Mouse (Mus musculus) neural tube, embryonic 11.5 days (tissue): ENCODE measurements at regions not wholly inside any gene's neighbourhood (a gene's known extent, or its start where the extent isn't known, plus 50 kb on each side); places are given as distances from the start of the nearest gene placed in this dataset.

Source experiments
- ATAC-seq: fragments of 200-750 bp; cut with Nextera tagmentation; 2 replicates; pipeline ENCODE4 v1.8.0; 2017; ENCODE audit warnings: moderate number of reproducible peaks, mild to moderate bottlenecking, moderate TSS enrichment, moderate library complexity; ENCODE audit not compliant: insufficient read depth, low FRiP score, low TSS enrichment
- DNase-seq: peaks from one replicate; pipeline ENCODE4 v3.0.0-alpha.2; 2015; ENCODE audit warnings: low spot score
- H3K27ac ChIP-seq: fragments of 300-500 bp; sonication (generic); 2 replicates; pipeline ENCODE4 v1.5.1; 2014; ENCODE audit warnings: low read depth, mild to moderate bottlenecking, low read length
- H3K27me3 ChIP-seq: fragments of 300-500 bp; sonication (generic); 2 replicates; pipeline ENCODE4 v1.6.1; 2014; ENCODE audit warnings: mild to moderate bottlenecking, low read length, mixed read lengths; ENCODE audit not compliant: control insufficient read depth, insufficient read depth
- H3K36me3 ChIP-seq: fragments of 300-500 bp; sonication (generic); 2 replicates; pipeline ENCODE4 v1.6.1; 2014; ENCODE audit warnings: mild to moderate bottlenecking, low read length, moderate library complexity, mixed read lengths; ENCODE audit not compliant: control insufficient read depth, insufficient read depth
- H3K4me1 ChIP-seq: fragments of 300-500 bp; sonication (generic); 2 replicates; pipeline ENCODE4 v1.6.1; 2014; ENCODE audit warnings: low read length, mixed read lengths; ENCODE audit not compliant: control insufficient read depth, insufficient read depth
- H3K4me2 ChIP-seq: fragments of 300-500 bp; sonication (generic); 2 replicates; pipeline ENCODE4 v1.6.1; 2014; ENCODE audit warnings: low read depth, mild to moderate bottlenecking, moderate library complexity
- H3K4me3 ChIP-seq: fragments of 300-500 bp; sonication (generic); 2 replicates; pipeline ENCODE4 v1.5.1; 2014; ENCODE audit warnings: low read depth, low read length
- H3K9ac ChIP-seq: fragments of 300-500 bp; sonication (generic); 2 replicates; pipeline ENCODE4 v1.6.1; 2014; ENCODE audit warnings: mild to moderate bottlenecking, low read length
- H3K9me3 ChIP-seq: fragments of 300-500 bp; sonication (generic); 2 replicates; pipeline ENCODE4 v1.6.1; 2016; ENCODE audit warnings: low read length; ENCODE audit not compliant: control insufficient read depth
- WGBS: fragments of 180-500 bp; shearing (Covaris S2); extraction: QIAGEN DNeasy Blood & Tissue Kit; methylation state at CpG from one replicate; pipeline ENCODE4 v1.1.7; 2014; 5-methylcytosine and 5-hydroxymethylcytosine counted together

DNA sequence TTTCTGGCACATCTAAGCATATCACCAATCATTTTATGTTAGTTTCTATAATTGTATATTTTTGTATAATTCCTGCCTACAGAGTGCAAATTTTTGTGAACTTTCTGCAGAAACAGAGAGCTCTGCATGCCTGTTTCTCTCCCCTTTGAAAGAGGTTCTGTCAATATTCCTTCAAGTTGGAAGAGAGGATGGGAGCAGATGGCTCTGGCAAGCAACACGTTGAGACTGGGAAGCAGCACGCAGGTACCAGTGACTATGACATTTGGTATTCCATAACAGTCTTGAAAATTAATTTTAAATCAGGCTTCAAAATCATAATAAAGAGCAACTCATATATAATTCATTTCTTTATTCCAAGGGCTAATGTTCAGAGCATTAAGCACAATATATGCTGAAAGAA lies 795.7 kb upstream of the Adgrl2 start:
- Histone ChIP-seq H3K4me2 (no peak overlapping the region), H3K9ac (no peak overlapping the region), H3K9me3 (no peaks in the 10 kb centered on the region), H3K4me1 (no peaks in the 10 kb centered on the region), H3K4me3 (no peak overlapping the region), H3K27ac (no peak overlapping the region), H3K27me3 (no peaks in the 10 kb centered on the region), H3K36me3 (no peaks in the 10 kb centered on the region)
- 93% methylated on average over 2 of the region's 2 CpGs for WGBS
- ATAC-seq: no peak
- no peak for DNase-seq

DNA sequence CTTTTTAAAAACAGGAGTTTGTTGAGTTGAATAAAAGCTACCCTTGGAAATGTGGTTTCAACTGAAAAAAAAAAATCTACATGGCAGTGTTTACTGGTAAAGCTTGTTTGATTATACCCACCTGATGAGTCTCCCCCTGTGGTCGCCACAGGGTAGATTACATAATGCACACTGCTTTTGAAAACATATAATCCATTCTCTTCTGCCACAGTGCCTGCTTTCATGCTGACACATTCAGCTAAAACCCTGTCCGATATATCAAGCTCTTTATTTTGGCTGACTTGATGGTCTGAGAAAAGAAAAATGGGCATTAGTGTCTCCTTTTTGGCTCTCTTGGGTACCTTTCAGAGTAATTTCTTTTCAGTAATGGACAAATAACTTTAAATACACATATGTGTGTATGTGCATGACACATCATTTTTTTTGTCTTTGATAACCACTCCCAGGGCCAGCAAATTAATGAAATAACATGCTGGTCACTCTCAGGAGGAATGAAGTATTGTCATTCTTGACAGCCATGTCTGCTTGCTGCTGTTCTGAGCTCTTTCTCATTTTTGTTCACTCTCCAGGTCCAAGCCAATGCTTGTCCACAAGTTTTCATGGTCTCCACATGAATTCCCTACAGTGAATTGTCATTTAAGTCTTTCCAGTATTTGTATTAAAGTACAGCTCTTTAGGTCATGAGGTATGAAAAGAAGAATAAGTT lies 793.7 kb upstream of the Adgrl2 start:
- Histone ChIP-seq H3K9me3 (no peaks in the 10 kb centered on the region), H3K4me3 (no peak overlapping the region), H3K9ac (no peak overlapping the region), H3K4me2 (no peak overlapping the region), H3K27me3 (no peaks in the 10 kb centered on the region), H3K27ac (no peak overlapping the region), H3K36me3 (no peaks in the 10 kb centered on the region), H3K4me1 (no peaks in the 10 kb centered on the region)
- no peak for ATAC-seq
- WGBS: 71% methylated on average over 2 of the region's 2 CpGs
- no peak for DNase-seq

DNA sequence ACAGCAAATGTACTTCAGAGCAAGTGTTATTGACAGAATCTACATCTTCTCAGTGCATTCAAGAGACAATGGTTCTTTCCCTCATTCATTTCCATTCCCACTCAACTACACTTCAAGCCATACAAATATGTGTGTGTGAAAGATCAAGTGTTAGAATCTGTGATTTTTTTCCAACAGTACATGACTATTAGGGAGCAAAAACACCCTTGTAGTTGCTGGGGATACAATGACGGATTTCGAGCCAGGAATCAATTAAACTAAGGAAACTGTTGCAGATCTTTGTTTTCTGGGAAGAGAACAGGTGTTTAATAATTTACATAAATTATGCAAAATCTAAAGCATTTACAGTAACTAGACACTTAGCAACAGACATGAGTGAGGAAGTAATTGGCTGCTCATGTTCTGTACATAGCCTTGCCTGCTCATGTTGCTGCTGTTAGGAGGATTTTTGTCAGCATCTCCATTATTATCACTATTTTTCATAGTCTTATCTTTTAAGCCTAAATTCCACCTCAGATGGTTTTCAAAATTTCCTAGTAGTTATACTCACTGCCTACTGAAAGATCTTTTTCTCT lies 777.6 kb upstream of the Adgrl2 start:
- Histone ChIP-seq H3K4me2 (no peak overlapping the region), H3K4me3 (no peak overlapping the region), H3K27ac (no peak overlapping the region), H3K9ac (no peak overlapping the region), H3K4me1 (no peaks in the 10 kb centered on the region), H3K9me3 (no peaks in the 10 kb centered on the region), H3K36me3 (no peaks in the 10 kb centered on the region), H3K27me3 (no peaks in the 10 kb centered on the region)
- WGBS: 85% methylated on average over 2 of the region's 2 CpGs
- ATAC-seq: no peak
- DNase-seq: no peak

DNA sequence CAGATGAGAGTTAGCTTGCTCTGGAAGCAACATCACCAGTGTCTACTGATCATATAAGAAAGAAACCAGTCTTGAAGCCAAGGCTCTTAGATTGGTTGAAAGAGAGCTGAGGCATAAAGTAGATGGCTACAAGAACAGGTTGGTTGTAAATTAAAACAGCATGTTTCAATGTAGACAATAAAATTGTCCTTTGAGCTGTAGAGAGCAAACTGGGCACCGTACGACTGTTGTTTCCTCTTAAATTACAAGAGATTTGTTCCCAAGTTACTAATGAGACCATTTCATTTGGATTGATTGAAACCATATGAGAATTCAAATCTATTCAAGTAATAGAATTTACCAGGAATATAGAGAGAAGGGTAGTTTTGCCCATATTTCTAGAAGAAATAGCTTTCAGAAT lies 770.9 kb upstream of the Adgrl2 start:
- Histone ChIP-seq H3K4me3 (no peak overlapping the region), H3K4me2 (no peak overlapping the region), H3K4me1 (no peaks in the 10 kb centered on the region), H3K9ac (no peak overlapping the region), H3K9me3 (no peaks in the 10 kb centered on the region), H3K36me3 (no peaks in the 10 kb centered on the region), H3K27ac (no peak overlapping the region), H3K27me3 (no peaks in the 10 kb centered on the region)
- no peak for DNase-seq
- WGBS: 88% methylated on average over 2 of the region's 2 CpGs
- no peak for ATAC-seq

DNA sequence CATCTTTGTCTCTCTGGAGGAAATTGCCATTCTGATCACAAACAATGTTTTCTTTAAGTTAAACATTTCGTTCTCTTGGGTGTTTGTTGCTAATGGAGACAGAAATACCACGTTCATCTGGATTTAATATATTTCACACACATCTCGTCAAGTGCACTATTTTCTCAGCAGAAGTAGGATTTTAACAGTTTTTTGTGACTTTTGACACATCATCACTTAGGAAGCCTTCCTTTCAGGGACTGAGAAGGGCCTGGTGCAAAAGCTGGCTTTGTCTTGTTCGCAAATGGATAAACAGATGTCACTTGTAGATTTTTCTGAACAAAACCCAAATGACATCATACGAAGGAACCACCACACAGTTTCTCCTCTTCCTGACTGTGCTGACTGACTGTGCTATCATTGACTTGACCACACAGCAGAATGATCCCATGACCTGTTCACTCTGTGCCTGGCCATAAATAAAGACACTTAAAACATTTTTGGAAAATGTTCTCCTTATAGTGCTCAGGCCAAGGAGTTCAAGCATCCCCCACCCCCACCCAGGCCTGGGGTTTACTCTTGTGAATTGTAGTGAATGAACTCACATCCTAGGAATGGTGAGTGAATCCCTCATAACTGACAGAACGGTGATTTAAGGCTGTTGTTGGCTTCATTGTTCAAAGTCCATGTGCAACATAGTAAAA lies 767.7 kb upstream of the Adgrl2 start:
- H3K4me3 ChIP-seq: no peak overlapping the region
- H3K9me3 ChIP-seq: no peaks in the 10 kb centered on the region
- no peak for DNase-seq
- no peak overlapping the region for H3K4me2 ChIP-seq
- no peaks in the 10 kb centered on the region for H3K27me3 ChIP-seq
- H3K27ac ChIP-seq: no peak overlapping the region
- no peaks in the 10 kb centered on the region for H3K4me1 ChIP-seq
- no peak overlapping the region for H3K9ac ChIP-seq
- no peak for ATAC-seq
- no peaks in the 10 kb centered on the region for H3K36me3 ChIP-seq
- 80% methylated on average over 6 of the region's 6 CpGs for WGBS

DNA sequence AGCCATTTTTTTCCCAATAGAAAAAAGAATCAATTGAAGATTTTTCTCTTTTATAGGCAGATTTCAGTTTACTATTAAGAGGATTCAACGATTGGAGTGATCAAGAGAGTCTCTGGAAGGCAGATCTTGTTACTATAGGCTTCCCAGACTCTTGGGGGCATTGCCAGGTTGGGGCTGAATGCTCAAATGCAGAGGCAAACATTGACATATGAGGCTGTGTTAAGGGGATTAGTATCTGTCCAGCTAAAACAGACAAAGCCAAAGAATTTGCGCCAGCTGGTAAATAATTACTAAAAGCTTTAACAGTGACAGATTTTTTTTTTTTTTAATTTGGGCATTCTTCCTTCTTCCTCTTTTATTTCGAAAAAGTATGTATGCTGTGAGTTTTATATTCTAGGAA lies 745.7 kb upstream of the Adgrl2 start:
- 84% methylated on average over 3 of the region's 3 CpGs for whole genome bisulfite sequencing
- no peaks in the 10 kb centered on the region for H3K9me3 ChIP-seq
- H3K4me1 ChIP-seq: no peaks in the 10 kb centered on the region
- ATAC-seq (no peak), DNase-seq (no peak)
- H3K27ac ChIP-seq: no peak overlapping the region
- no peak overlapping the region for H3K9ac ChIP-seq
- H3K4me2 ChIP-seq: no peak overlapping the region
- H3K36me3 ChIP-seq: no peaks in the 10 kb centered on the region
- no peak overlapping the region for H3K4me3 ChIP-seq
- H3K27me3 ChIP-seq: no peaks in the 10 kb centered on the region

DNA sequence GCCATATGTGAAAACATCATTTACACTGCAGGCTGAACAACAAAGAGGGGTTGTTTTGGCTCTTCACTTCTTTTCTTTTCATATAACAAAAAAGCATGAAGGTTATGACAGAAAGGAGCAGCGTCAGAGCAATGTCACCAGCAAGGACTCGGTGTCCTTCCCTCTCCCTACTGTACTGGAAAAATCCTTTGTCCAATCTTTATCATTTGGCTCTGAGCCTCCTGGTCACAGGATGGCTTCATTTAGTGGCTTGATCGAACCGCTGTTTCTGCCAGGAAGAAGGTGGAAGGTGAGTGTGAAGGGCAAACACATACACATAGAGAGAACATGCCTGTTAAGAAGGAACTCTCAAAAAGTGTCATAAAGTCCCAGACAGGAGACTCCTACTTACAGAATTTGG lies 735.9 kb upstream of the Adgrl2 start:
- no peak overlapping the region for H3K4me2 ChIP-seq
- no peak for ATAC-seq
- no peaks in the 10 kb centered on the region for H3K9me3 ChIP-seq
- no peak overlapping the region for H3K9ac ChIP-seq
- H3K27ac ChIP-seq: no peak overlapping the region
- no peaks in the 10 kb centered on the region for H3K36me3 ChIP-seq
- no peak overlapping the region for H3K4me3 ChIP-seq
- H3K27me3 ChIP-seq: no peaks in the 10 kb centered on the region
- no peak for DNase-seq
- 88% methylated on average over 4 of the region's 4 CpGs for WGBS
- H3K4me1 ChIP-seq: no peaks in the 10 kb centered on the region

DNA sequence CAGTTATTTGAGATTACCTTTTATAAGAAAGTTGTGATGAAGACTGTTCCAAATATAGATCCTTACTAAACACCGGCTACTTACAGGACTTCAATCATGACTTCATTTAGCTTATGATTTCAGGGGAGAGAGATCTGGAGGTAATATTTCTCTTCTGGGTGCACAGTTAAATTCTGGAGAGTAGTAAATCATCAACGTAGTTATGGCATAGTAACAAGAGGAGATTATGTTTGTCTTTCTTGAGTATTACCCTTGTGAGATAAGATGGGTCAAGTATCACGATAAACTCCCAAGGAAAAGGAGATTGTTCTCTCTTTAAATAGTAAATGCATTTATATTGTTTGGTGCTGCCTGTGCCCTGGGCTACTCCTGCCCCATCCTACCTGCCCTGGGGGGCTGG lies 734.5 kb upstream of the Adgrl2 start:
- Histone ChIP-seq H3K4me1 (no peaks in the 10 kb centered on the region), H3K27me3 (no peaks in the 10 kb centered on the region), H3K27ac (no peak overlapping the region), H3K4me3 (no peak overlapping the region), H3K4me2 (no peak overlapping the region), H3K9ac (no peak overlapping the region), H3K36me3 (no peaks in the 10 kb centered on the region), H3K9me3 (no peaks in the 10 kb centered on the region)
- ATAC-seq: no peak
- no peak for DNase-seq
- WGBS: 94% methylated on average over 3 of the region's 3 CpGs

DNA sequence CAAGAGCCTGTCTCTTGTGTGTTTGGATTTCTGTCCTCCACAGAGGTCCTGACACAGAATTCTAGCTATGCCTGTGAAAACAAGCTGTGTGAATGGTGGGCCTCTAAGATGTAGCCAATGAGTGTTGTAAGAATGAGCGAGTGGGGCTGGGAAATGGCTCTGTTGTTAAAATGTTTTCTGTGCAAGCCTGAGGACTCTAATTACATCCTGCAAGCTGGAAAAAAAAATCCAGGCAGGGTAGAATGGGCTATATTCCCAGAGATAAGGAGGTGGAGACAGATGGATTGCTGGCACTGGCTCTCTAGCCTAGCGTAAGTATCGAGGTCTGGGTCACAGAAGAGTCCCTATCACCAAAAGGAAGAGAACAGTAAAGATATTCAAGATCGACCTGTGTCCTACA lies 731.5 kb upstream of the Adgrl2 start:
- no peak for DNase-seq
- 85% methylated on average over 4 of the region's 4 CpGs for WGBS

More for the DNA sequence above, 731.5 kb upstream of the Adgrl2 start:
- no peaks in the 10 kb centered on the region for H3K4me1 ChIP-seq
- H3K4me3 ChIP-seq: no peak overlapping the region
- ATAC-seq: no peak
- no peak overlapping the region for H3K27ac ChIP-seq
- no peaks in the 10 kb centered on the region for H3K36me3 ChIP-seq
- no peak overlapping the region for H3K9ac ChIP-seq
- H3K4me2 ChIP-seq: no peak overlapping the region
- no peaks in the 10 kb centered on the region for H3K9me3 ChIP-seq
- H3K27me3 ChIP-seq: no peaks in the 10 kb centered on the region
